20 mouse cellular contexts compared by ENCODE assay signal in genomic region chr11:121655807-121656511, GRCm38 (mm10). TPM values are rescaled to one million over a fixed set of nuclear protein-coding genes. Genes with fewer than 3 reads are reported as not detected.
DNase-seq lines count a peak whose midpoint lies in the region; ATAC-seq and TF ChIP-seq lines count a peak whose summit lies in the region.
"Had no signal": no experiment of that assay in that cellular context is flagged by ENCODE, and none has a peak within 500 bp of the region (broad histone marks: within the 10 kb centered on the region; RNA-seq: fewer than 3 reads in every experiment).

No protein-coding gene starts in this region.

- no peak for TF ChIP-seq CTCF in thymus, adult 2 months (IDR thresholded peaks at IDR 0.05; ENCODE audit: borderline replicate concordance, control insufficient read depth, extremely low read depth, insufficient read depth, low read length, poor library complexity)

- WGBS in thymus, adult 2 months = 61% methylated on average over 6 of the region's 6 CpGs

- ATAC-seq in activated CD4-positive, CD25-positive, alpha-beta regulatory T cell, adult 4 months = peak; percentile 34
- ATAC-seq in inflammation-experienced regulatory T-cells, adult 6 months = peak; percentile 36
- ATAC-seq: forebrain, embryonic 15.5 days; midbrain, embryonic 16.5 days had no signal

- 0 out of 2 replicates have a peak overlapping the region, but pooled peaks have one; percentile 10 for H3K27ac ChIP-seq in thymus, adult 2 months (ENCODE audit: control insufficient read depth, insufficient read depth, low read length)
- H3K27ac ChIP-seq: forebrain, embryonic 15.5 days; hindbrain, embryonic 15.5 days; limb, embryonic 12.5 days had no signal

- H3K4me1 ChIP-seq in thymus, adult 2 months (replicated peaks; ENCODE audit: control insufficient read depth, insufficient read depth, low read length) = peaks cover 8% of the 10 kb centered on the region
- H3K4me1 ChIP-seq: forebrain, embryonic 15.5 days; hindbrain, embryonic 15.5 days; limb, embryonic 12.5 days had no signal

- H3K27me3 ChIP-seq in thymus, adult 2 months (ENCODE audit: control insufficient read depth, insufficient read depth, low read length) = no peaks in the 10 kb centered on the region
- H3K27me3 ChIP-seq: forebrain, embryonic 15.5 days; hindbrain, embryonic 15.5 days; limb, embryonic 12.5 days had no signal

- H3K36me3 ChIP-seq in thymus, adult 2 months (ENCODE audit: control insufficient read depth, insufficient read depth, low read length) = no peaks in the 10 kb centered on the region
- H3K36me3 ChIP-seq: forebrain, embryonic 15.5 days had no signal

- no peak overlapping the region for H3K4me3 ChIP-seq in thymus, adult 2 months (ENCODE audit: control insufficient read depth, insufficient read depth, low read length)
- H3K4me3 ChIP-seq: forebrain, embryonic 15.5 days; hindbrain, embryonic 15.5 days; limb, embryonic 12.5 days had no signal

- no peak for TF ChIP-seq POLR2A in thymus, adult 2 months (IDR thresholded peaks at IDR 0.05; ENCODE audit: control insufficient read depth, extremely low read depth, insufficient read depth, low read length, poor library complexity)

- no peak for DNase-seq in thymus, adult 2 months
- DNase-seq in thymus, postnatal 0 days (ENCODE audit: low spot score) = no peak
- no peak for DNase-seq in kidney, adult 18-20 months
- no peak for DNase-seq in cerebellum, postnatal 10 days
- DNase-seq in lung, postnatal 25 days (ENCODE audit: low spot score) = no peak
- DNase-seq: adrenal gland, postnatal 14 days; cerebellum, adult 2 months; cerebellum, postnatal 36 days; gastrocnemius, postnatal 10 days; heart, postnatal 4 days; kidney, adult 11 months; kidney, postnatal 4 days; lung, adult 2 months; lung, postnatal 14 days had no signal

RNA-seq across cellular contexts. Expression of gene B3gntl1, which starts 17.0 kb away (rescaled TPM):
- 6.8 and 8.2 TPM in 2 replicates for polyA plus RNA-seq in thymus, adult 2 months (2012; rRNA removed)
- 3.7 and 4.4 TPM in 2 replicates for polyA plus RNA-seq in thymus, postnatal 0 days (2015; fragmentation: Nextera tagmentation; extraction: Ambion mirVana)
- polyA plus RNA-seq in activated CD4-positive, CD25-positive, alpha-beta regulatory T cell, adult 4 months (2017; shearing (Covaris generic)) = 10 to 100 TPM in 1 of 2 experiments, 1 to 10 TPM in 1; 8.4 to 11.3 TPM
- 10 to 100 TPM in 2 of 3 experiments, 1 to 10 TPM in 1; 6.4 to 12.1 (median 10.7) TPM for polyA plus RNA-seq in inflammation-experienced regulatory T-cells, adult 6 months (2017; shearing (Covaris generic))

RNA-seq across cellular contexts. Expression of gene Metrnl, which starts 45.4 kb away (rescaled TPM):
- polyA plus RNA-seq in thymus, adult 2 months (2012; rRNA removed) = 15.2 and 17.6 TPM in 2 replicates
- polyA plus RNA-seq in thymus, postnatal 0 days (2015; fragmentation: Nextera tagmentation; extraction: Ambion mirVana) = 6.6 and 7.0 TPM in 2 replicates
- polyA plus RNA-seq in activated CD4-positive, CD25-positive, alpha-beta regulatory T cell, adult 4 months (2017; shearing (Covaris generic)) = 1 to 10 TPM in 1 of 2 experiments, under 1 TPM in 1; 0.60 to 1.1 TPM
- polyA plus RNA-seq in inflammation-experienced regulatory T-cells, adult 6 months (2017; shearing (Covaris generic)) = 1 to 10 TPM in 2 of 3 experiments, under 1 TPM in 1; 0.55 to 3.0 (median 2.1) TPM
